Mouse (Mus musculus) macrophage (primary cell): ENCODE measurements around the gene Gna11. TPM values are rescaled to one million over a fixed set of nuclear protein-coding genes. Genes with fewer than 3 reads are reported as not detected.

ENCODE experiments used
- H3K27ac ChIP-seq: fragments of 350-480 bp; formaldehyde crosslinking; 2 replicates; pipeline ENCODE4 v1.9.0; 2021
- H3K36me3 ChIP-seq: fragments of 350-480 bp; formaldehyde crosslinking; 2 replicates; pipeline ENCODE4 v1.9.0; 2021; ENCODE audit errors: inconsistent target
- H3K4me3 ChIP-seq: fragments of 350-480 bp; formaldehyde crosslinking; 2 replicates; pipeline ENCODE4 v1.9.0; 2021; ENCODE audit errors: inconsistent target
- H3K79me2 ChIP-seq: fragments of 350-480 bp; formaldehyde crosslinking; 2 replicates; pipeline ENCODE4 v1.9.0; 2021; ENCODE audit errors: inconsistent target
- WGBS: methylation state at CpG from one replicate; pipeline ENCODE4 v1.1.7; 2026; ENCODE audit warnings: inconsistent platforms; ENCODE audit not compliant: missing documents; 5-methylcytosine and 5-hydroxymethylcytosine counted together
- polyA plus RNA-seq: library from polyadenylated mRNA; stranded (reverse); fragments of 250-400 nt; gene quantifications from 3 replicates; pipeline ENCODE4 v1.2.4, GENCODE M21; 2018; ENCODE audit warnings: inconsistent platforms

Gna11 gene
- polyA plus RNA-seq, 1 experiment from 2014 or later = 3.5 TPM

- 88% methylated on average over 10 of the region's 10 CpGs for WGBS
- H3K36me3 ChIP-seq = no peaks in the 10 kb centered on the region
- no peak overlapping the region for H3K4me3 ChIP-seq
- no peak overlapping the region for H3K27ac ChIP-seq
- peaks cover 77% of the 10 kb centered on the region for H3K79me2 ChIP-seq
Observed at GRCm38 (mm10) chr10:81541803-81542202, 3.2 kb downstream of the Gna11 start.

GRCm38 (mm10) chr10:81541363-81541762 is 3.6 kb downstream of the Gna11 start:
- Histone ChIP-seq H3K4me3 (no peak overlapping the region), H3K36me3 (no peaks in the 10 kb centered on the region), H3K79me2 (peaks cover 81% of the 10 kb centered on the region), H3K27ac (no peak overlapping the region)
- WGBS = 79% methylated on average over 5 of the region's 5 CpGs

GRCm38 (mm10) chr10:81538321-81539048 is 6.5 kb downstream of the Gna11 start:
- no peak overlapping the region for H3K27ac ChIP-seq
- 64% methylated on average over 3 of the region's 3 CpGs for WGBS
- H3K4me3 ChIP-seq = no peak overlapping the region
- H3K36me3 ChIP-seq = no peaks in the 10 kb centered on the region
- H3K79me2 ChIP-seq = peaks cover 88% of the 10 kb centered on the region

GRCm38 (mm10) chr10:81537429-81537828 is 7.6 kb downstream of the Gna11 start:
- Histone ChIP-seq H3K79me2 (peaks cover 78% of the 10 kb centered on the region), H3K27ac (no peak overlapping the region), H3K4me3 (no peak overlapping the region), H3K36me3 (peaks cover 5% of the 10 kb centered on the region)
- 92% methylated on average over 2 of the region's 2 CpGs for WGBS

- Histone ChIP-seq H3K4me3 (no peak overlapping the region), H3K79me2 (peaks cover 71% of the 10 kb centered on the region)
Observed at GRCm38 (mm10) chr10:81536734-81537133, 8.3 kb downstream of the Gna11 start.

GRCm38 (mm10) chr10:81534826-81535225 is 10.2 kb downstream of the Gna11 start:
- H3K4me3 ChIP-seq = no peak overlapping the region
- 94% methylated on average over 16 of the region's 16 CpGs for WGBS
- peaks cover 52% of the 10 kb centered on the region for H3K79me2 ChIP-seq
- H3K36me3 ChIP-seq = peaks cover 20% of the 10 kb centered on the region
- H3K27ac ChIP-seq = no peak overlapping the region

More at GRCm38 (mm10) chr10:81536734-81537133, 8.3 kb downstream of the Gna11 start:
- Histone ChIP-seq H3K27ac (no peak overlapping the region), H3K36me3 (peaks cover 10% of the 10 kb centered on the region)
- WGBS = 79% methylated on average over 6 of the region's 6 CpGs

GRCm38 (mm10) chr10:81526779-81527178 is 18.2 kb downstream of the Gna11 start:
- 14% methylated on average over 14 of the region's 14 CpGs for WGBS
- Histone ChIP-seq H3K36me3 (peaks cover 16% of the 10 kb centered on the region; the same call in 1 of the 2 replicates), H3K79me2 (peaks cover 14% of the 10 kb centered on the region), H3K4me3 (no peak overlapping the region), H3K27ac (no peak overlapping the region)

GRCm38 (mm10) chr10:81525017-81525694 is 19.8 kb downstream of the Gna11 start:
- H3K27ac ChIP-seq = peak overlapping the region; percentile 92
- no peak overlapping the region for H3K4me3 ChIP-seq
- H3K36me3 ChIP-seq = peaks cover 10% of the 10 kb centered on the region; the same call in 1 of the 2 replicates
- 33% methylated on average over 12 of the region's 13 CpGs for WGBS
- H3K79me2 ChIP-seq = peaks cover 29% of the 10 kb centered on the region

- Histone ChIP-seq H3K36me3 (no peaks in the 10 kb centered on the region), H3K79me2 (peaks cover 30% of the 10 kb centered on the region), H3K4me3 (peak within 1 kb of the TSS; percentile 67), H3K27ac (peak within 1 kb of the TSS; percentile 92)
- WGBS = 3% methylated on average over 9 of the region's 9 CpGs
Observed at GRCm38 (mm10) chr10:81524051-81524605, 20.9 kb downstream of the Gna11 start, which contains the start of gene Gna15. Gene Gna15 (minus strand): TSS chr10:81524225.

- no peaks in the 10 kb centered on the region for H3K36me3 ChIP-seq
- H3K79me2 ChIP-seq = peaks cover 36% of the 10 kb centered on the region
- under 1% methylated on average over 19 of the region's 19 CpGs for WGBS
- peak overlapping the region; percentile 92 for H3K27ac ChIP-seq
- H3K4me3 ChIP-seq = peak overlapping the region; percentile 67
Observed at GRCm38 (mm10) chr10:81523570-81523969, 21.4 kb downstream of the Gna11 start.

- no peaks in the 10 kb centered on the region for H3K36me3 ChIP-seq
- peaks cover 40% of the 10 kb centered on the region for H3K79me2 ChIP-seq
- peak overlapping the region; percentile 67 for H3K4me3 ChIP-seq
- WGBS = 16% methylated on average over 6 of the region's 6 CpGs
- H3K27ac ChIP-seq = peak overlapping the region; percentile 92
Observed at GRCm38 (mm10) chr10:81523142-81523541, 21.8 kb downstream of the Gna11 start.

GRCm38 (mm10) chr10:81519978-81520365 is 25.0 kb downstream of the Gna11 start:
- H3K27ac ChIP-seq = peak overlapping the region; percentile 88
- no peaks in the 10 kb centered on the region for H3K36me3 ChIP-seq
- WGBS = 0% methylated on average over 3 of the region's 3 CpGs
- H3K4me3 ChIP-seq = no peak overlapping the region
- peaks cover 54% of the 10 kb centered on the region for H3K79me2 ChIP-seq

GRCm38 (mm10) chr10:81519227-81519977 is 25.6 kb downstream of the Gna11 start:
- peaks cover 4% of the 10 kb centered on the region for H3K36me3 ChIP-seq
- H3K79me2 ChIP-seq = peaks cover 54% of the 10 kb centered on the region
- peak overlapping the region; percentile 88 for H3K27ac ChIP-seq
- WGBS = 6% methylated on average over 6 of the region's 6 CpGs
- no peak overlapping the region for H3K4me3 ChIP-seq

GRCm38 (mm10) chr10:81518546-81518945 is 26.4 kb downstream of the Gna11 start:
- H3K79me2 ChIP-seq = peaks cover 54% of the 10 kb centered on the region
- WGBS = 39% methylated on average over 4 of the region's 4 CpGs
- H3K36me3 ChIP-seq = peaks cover 13% of the 10 kb centered on the region
- no peak overlapping the region for H3K4me3 ChIP-seq
- no peak overlapping the region for H3K27ac ChIP-seq
